Mouse (Mus musculus) c-Kit-positive CD71-positive TER-119-negative erythroid progenitor cells, embryonic 14.5 days (primary cell): ENCODE data around the gene Tmem30b.

Experiments used
- DNase-seq: peaks from one replicate; pipeline ENCODE4 v3.0.0-alpha.2; 2013; ENCODE audit warnings: low read depth

Tmem30b gene

DNA sequence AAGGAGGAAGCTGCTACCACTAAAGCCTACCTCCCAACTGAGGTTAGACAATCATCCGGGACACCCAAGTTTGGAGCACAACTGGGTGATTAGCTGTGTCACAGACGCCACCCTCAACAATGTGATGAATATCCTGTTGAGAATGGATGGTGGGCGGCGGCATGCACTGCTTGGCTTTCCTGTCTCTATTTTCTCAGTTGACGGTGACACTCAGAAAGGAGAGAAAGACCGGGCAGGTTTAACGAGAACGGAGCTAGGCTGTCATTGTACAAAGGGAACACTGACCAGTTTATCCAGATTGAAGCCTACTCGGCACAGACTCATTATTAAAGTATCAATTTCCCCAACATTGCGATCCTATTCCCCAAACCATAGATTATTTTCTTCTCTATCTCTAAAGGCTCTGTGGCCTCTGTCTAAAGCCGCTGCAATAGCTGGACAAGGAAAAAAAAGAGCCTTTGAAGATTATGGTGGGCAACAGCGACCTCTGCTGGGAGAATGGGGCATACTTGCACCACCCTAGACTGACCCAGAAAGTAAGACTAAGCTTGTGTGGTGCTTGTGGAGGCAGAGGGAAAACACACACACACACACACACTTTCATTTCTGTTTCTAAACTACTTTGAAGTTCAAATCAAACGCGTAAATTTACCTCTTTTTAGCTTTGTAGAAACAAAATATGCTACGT is 29.0 kb downstream of the Tmem30b start:
- peak; percentile 24 for DNase-seq

DNA sequence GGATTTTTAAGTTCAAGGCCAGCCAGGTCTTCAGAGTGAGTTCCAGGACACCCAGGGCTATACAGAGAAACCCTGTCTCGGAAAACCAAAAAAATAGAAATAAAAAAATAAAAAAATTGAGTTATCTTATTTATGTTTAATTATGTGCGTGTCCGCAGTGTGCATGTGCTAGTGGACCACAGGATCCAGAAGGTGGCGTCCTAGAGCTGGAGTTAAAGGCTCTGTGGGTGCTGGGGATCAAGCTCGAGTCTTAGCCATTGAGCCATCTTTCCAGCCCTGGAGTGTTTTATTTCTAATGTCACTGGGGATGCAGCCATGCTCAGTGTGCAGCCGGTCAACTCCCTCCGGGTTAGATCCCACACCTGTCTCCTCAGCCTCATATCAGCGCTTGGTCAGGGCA is 29.7 kb downstream of the Tmem30b start:
- no peak for DNase-seq

- DNase-seq, result no peak
Observed at GRCm38 (mm10) chr12:73514722-73515121, 31.5 kb downstream of the Tmem30b start.

DNA sequence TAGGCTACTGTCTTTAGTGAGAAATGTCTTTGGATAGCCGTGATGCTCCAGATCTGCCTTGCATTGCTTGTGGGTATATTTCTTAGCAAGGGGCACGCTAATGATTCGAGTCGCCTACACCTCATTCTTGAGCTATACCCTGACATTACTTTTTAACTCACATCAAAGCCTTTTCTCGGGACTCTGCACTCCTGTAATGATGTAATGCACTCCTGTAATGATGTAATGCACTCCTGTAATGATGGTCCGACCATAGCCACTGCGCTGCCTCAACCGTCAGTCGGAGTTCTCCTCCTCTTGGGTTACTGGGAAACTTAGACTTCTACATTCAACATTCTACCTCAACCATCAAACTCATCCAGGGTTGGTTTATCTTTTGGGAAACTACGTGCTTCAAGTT is 32.2 kb downstream of the Tmem30b start:
- no peak for DNase-seq

GRCm38 (mm10) chr12:73511467-73512047 is 34.6 kb downstream of the Tmem30b start:
- DNase-seq, result no peak

- no peak for DNase-seq
Observed at GRCm38 (mm10) chr12:73507105-73507504, 39.1 kb downstream of the Tmem30b start.

- no peak for DNase-seq
Observed at GRCm38 (mm10) chr12:73506648-73507047, 39.5 kb downstream of the Tmem30b start.

GRCm38 (mm10) chr12:73500689-73501326 is 45.4 kb downstream of the Tmem30b start:
- DNase-seq, result no peak

DNA sequence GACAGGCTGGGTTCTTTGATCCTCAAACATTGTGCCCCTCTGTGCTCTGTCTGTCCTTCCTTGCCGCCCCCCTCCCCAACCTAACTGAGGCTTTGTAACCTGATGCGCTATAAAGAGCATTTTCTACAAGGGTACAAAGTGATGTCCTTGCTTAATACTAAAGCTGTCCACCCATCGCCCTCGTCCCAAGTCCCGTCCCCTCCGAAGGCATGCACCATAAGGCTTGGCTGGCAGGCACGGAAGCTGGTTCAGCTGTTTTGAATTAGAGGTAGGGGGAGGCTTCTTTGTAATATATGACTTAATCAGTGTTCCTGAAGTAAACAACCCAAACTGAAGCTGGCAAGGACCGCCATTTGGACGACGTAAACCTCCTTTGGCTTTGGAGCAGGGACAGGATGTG is 51.0 kb downstream of the Tmem30b start:
- no peak for DNase-seq

GRCm38 (mm10) chr12:73493929-73494530 is 52.2 kb downstream of the Tmem30b start:
- no peak for DNase-seq
